Mouse (Mus musculus): Measurements from ENCODE around the gene Fam149a. TPM values are rescaled to one million over a fixed set of nuclear protein-coding genes. Genes with fewer than 3 reads are reported as not detected.

Gene Fam149a
- 12.5 and 15.8 TPM in 2 replicates for polyA plus RNA-seq (2014; fragmentation: Nextera tagmentation; extraction: Ambion mirVana)

GRCm38 (mm10) chr8:45381963-45382347 is at the start of gene Fam149a:
Fam149a (minus strand) TSS chr8:45382291.
- Histone ChIP-seq H3K36me3 (ENCODE audit: control insufficient read depth, insufficient read depth, low read length) (no peaks in the 10 kb centered on the region), H3K9ac (ENCODE audit: low read length) (peak within 1 kb of the TSS; percentile 22; the same call in 1 of the 2 replicates), H3K27ac (ENCODE audit: low read depth) (no peak within 1 kb of the TSS), H3K4me1 (replicated peaks; ENCODE audit: control insufficient read depth, insufficient read depth, low read length) (no peaks in the 10 kb centered on the region; the same call in 1 of the 2 replicates), H3K4me2 (ENCODE audit: low read length) (peak within 1 kb of the TSS; percentile 79), H3K27me3 (replicated peaks; ENCODE audit: control insufficient read depth, insufficient read depth, low read length) (peaks cover 7% of the 10 kb centered on the region; the same call in 1 of the 2 replicates), H3K9me3 (ENCODE audit: control insufficient read depth, low read length) (no peaks in the 10 kb centered on the region), H3K4me3 (ENCODE audit: low read depth, low read length) (peak within 1 kb of the TSS; percentile 30)
- DNase-seq (ENCODE audit: low spot score) (peak; percentile 59), ATAC-seq (replicated peaks; ENCODE audit: low FRiP score, low TSS enrichment, low read depth) (no peak)
- 4% methylated on average over 6 of the region's 6 CpGs for WGBS

GRCm38 (mm10) chr8:45420151-45420550 is 38.1 kb upstream of the Fam149a start:
- DNase-seq (ENCODE audit: low spot score), result no peak
- H3K27me3 ChIP-seq (replicated peaks; ENCODE audit: control insufficient read depth, insufficient read depth, low read length), result no peaks in the 10 kb centered on the region
- H3K4me3 ChIP-seq (ENCODE audit: low read depth, low read length), result no peak overlapping the region
- no peak for ATAC-seq (replicated peaks; ENCODE audit: low FRiP score, low TSS enrichment, low read depth)
- WGBS, result 88% methylated on average over 7 of the region's 7 CpGs
- H3K9ac ChIP-seq (ENCODE audit: low read length), result no peak overlapping the region
- H3K9me3 ChIP-seq (ENCODE audit: control insufficient read depth, low read length), result no peaks in the 10 kb centered on the region
- no peak overlapping the region for H3K4me2 ChIP-seq (ENCODE audit: low read length)
- no peaks in the 10 kb centered on the region for H3K4me1 ChIP-seq (replicated peaks; ENCODE audit: control insufficient read depth, insufficient read depth, low read length)
- H3K36me3 ChIP-seq (ENCODE audit: control insufficient read depth, insufficient read depth, low read length), result no peaks in the 10 kb centered on the region
- H3K27ac ChIP-seq (ENCODE audit: low read depth), result no peak overlapping the region

- Histone ChIP-seq H3K36me3 (ENCODE audit: control insufficient read depth, insufficient read depth, low read length) (no peaks in the 10 kb centered on the region), H3K4me2 (ENCODE audit: low read length) (no peak overlapping the region), H3K27ac (ENCODE audit: low read depth) (no peak overlapping the region), H3K27me3 (replicated peaks; ENCODE audit: control insufficient read depth, insufficient read depth, low read length) (no peaks in the 10 kb centered on the region), H3K9ac (ENCODE audit: low read length) (no peak overlapping the region), H3K4me3 (ENCODE audit: low read depth, low read length) (no peak overlapping the region), H3K4me1 (replicated peaks; ENCODE audit: control insufficient read depth, insufficient read depth, low read length) (0 out of 2 replicates have a peak, but pooled peaks cover 4% of the 10 kb centered on the region), H3K9me3 (ENCODE audit: control insufficient read depth, low read length) (no peaks in the 10 kb centered on the region)
- WGBS, result 87% methylated on average over 7 of the region's 7 CpGs
- DNase-seq (ENCODE audit: low spot score), result no peak
- ATAC-seq (replicated peaks; ENCODE audit: low FRiP score, low TSS enrichment, low read depth), result no peak
Observed at GRCm38 (mm10) chr8:45414965-45415364, 32.9 kb upstream of the Fam149a start.

- WGBS, result 62% methylated on average over 2 of the region's 2 CpGs
- peak within 1 kb of the TSS; percentile 52 for H3K4me2 ChIP-seq (ENCODE audit: low read length)
- no peaks in the 10 kb centered on the region for H3K9me3 ChIP-seq (ENCODE audit: control insufficient read depth, low read length)
- DNase-seq (ENCODE audit: low spot score) (no peak), ATAC-seq (replicated peaks; ENCODE audit: low FRiP score, low TSS enrichment, low read depth) (0 out of 2 replicates have a peak, but pooled peaks have one; percentile 12)
- H3K36me3 ChIP-seq (ENCODE audit: control insufficient read depth, insufficient read depth, low read length), result no peaks in the 10 kb centered on the region
- H3K9ac ChIP-seq (ENCODE audit: low read length), result peak within 1 kb of the TSS; percentile 31
- H3K4me3 ChIP-seq (ENCODE audit: low read depth, low read length), result peak within 1 kb of the TSS; percentile 36
- H3K4me1 ChIP-seq (replicated peaks; ENCODE audit: control insufficient read depth, insufficient read depth, low read length), result 0 out of 2 replicates have a peak, but pooled peaks cover 4% of the 10 kb centered on the region
- H3K27ac ChIP-seq (ENCODE audit: low read depth), result peak within 1 kb of the TSS; percentile 44
- no peaks in the 10 kb centered on the region for H3K27me3 ChIP-seq (replicated peaks; ENCODE audit: control insufficient read depth, insufficient read depth, low read length)
Observed at GRCm38 (mm10) chr8:45410882-45411281, 28.8 kb upstream of the Fam149a start, which contains the start of gene Tlr3. Tlr3 (minus strand) TSS chr8:45411080.

- ATAC-seq (replicated peaks; ENCODE audit: low FRiP score, low TSS enrichment, low read depth) (peak; percentile 93), DNase-seq (ENCODE audit: low spot score) (peak; percentile 82)
- WGBS, result 10% methylated on average over 18 of the region's 18 CpGs
- Histone ChIP-seq H3K4me2 (ENCODE audit: low read length) (peak overlapping the region; percentile 52), H3K9ac (ENCODE audit: low read length) (peak overlapping the region; percentile 31), H3K4me3 (ENCODE audit: low read depth, low read length) (peak overlapping the region; percentile 36), H3K27me3 (replicated peaks; ENCODE audit: control insufficient read depth, insufficient read depth, low read length) (no peaks in the 10 kb centered on the region), H3K36me3 (ENCODE audit: control insufficient read depth, insufficient read depth, low read length) (no peaks in the 10 kb centered on the region), H3K27ac (ENCODE audit: low read depth) (peak overlapping the region; percentile 44), H3K9me3 (ENCODE audit: control insufficient read depth, low read length) (no peaks in the 10 kb centered on the region), H3K4me1 (replicated peaks; ENCODE audit: control insufficient read depth, insufficient read depth, low read length) (0 out of 2 replicates have a peak, but pooled peaks cover 4% of the 10 kb centered on the region)
Observed at GRCm38 (mm10) chr8:45410146-45410880, 28.2 kb upstream of the Fam149a start.

- H3K4me3 ChIP-seq (ENCODE audit: low read depth, low read length), result peak overlapping the region; percentile 36
- ATAC-seq (replicated peaks; ENCODE audit: low FRiP score, low TSS enrichment, low read depth) (peak; percentile 27; the same call in 1 of the 2 replicates), DNase-seq (ENCODE audit: low spot score) (no peak)
- peak overlapping the region; percentile 31; the same call in 1 of the 2 replicates for H3K9ac ChIP-seq (ENCODE audit: low read length)
- H3K4me1 ChIP-seq (replicated peaks; ENCODE audit: control insufficient read depth, insufficient read depth, low read length), result 0 out of 2 replicates have a peak, but pooled peaks cover 4% of the 10 kb centered on the region
- H3K9me3 ChIP-seq (ENCODE audit: control insufficient read depth, low read length), result no peaks in the 10 kb centered on the region
- H3K36me3 ChIP-seq (ENCODE audit: control insufficient read depth, insufficient read depth, low read length), result no peaks in the 10 kb centered on the region
- 52% methylated on average over 4 of the region's 4 CpGs for WGBS
- no peaks in the 10 kb centered on the region for H3K27me3 ChIP-seq (replicated peaks; ENCODE audit: control insufficient read depth, insufficient read depth, low read length)
- no peak overlapping the region for H3K27ac ChIP-seq (ENCODE audit: low read depth)
- H3K4me2 ChIP-seq (ENCODE audit: low read length), result peak overlapping the region; percentile 52
Observed at GRCm38 (mm10) chr8:45409702-45410101, 27.6 kb upstream of the Fam149a start.

GRCm38 (mm10) chr8:45383250-45383649 is 1.2 kb upstream of the Fam149a start:
- H3K36me3 ChIP-seq (ENCODE audit: control insufficient read depth, insufficient read depth, low read length), result no peaks in the 10 kb centered on the region
- 59% methylated on average over 1 of the region's 1 CpGs for WGBS
- no peak for ATAC-seq (replicated peaks; ENCODE audit: low FRiP score, low TSS enrichment, low read depth)

GRCm38 (mm10) chr8:45381075-45381962 is 772 bp downstream of the Fam149a start:
- no peak for ATAC-seq (replicated peaks; ENCODE audit: low FRiP score, low TSS enrichment, low read depth)
- DNase-seq (ENCODE audit: low spot score), result peak; percentile 69
- H3K9ac ChIP-seq (ENCODE audit: low read length), result peak overlapping the region; percentile 22; the same call in 1 of the 2 replicates

More at GRCm38 (mm10) chr8:45383250-45383649, 1.2 kb upstream of the Fam149a start:
- H3K27me3 ChIP-seq (replicated peaks; ENCODE audit: control insufficient read depth, insufficient read depth, low read length), result peaks cover 7% of the 10 kb centered on the region; the same call in 1 of the 2 replicates
- no peak for DNase-seq (ENCODE audit: low spot score)
- H3K9ac ChIP-seq (ENCODE audit: low read length), result no peak overlapping the region
- H3K4me1 ChIP-seq (replicated peaks; ENCODE audit: control insufficient read depth, insufficient read depth, low read length), result no peaks in the 10 kb centered on the region; the same call in 1 of the 2 replicates
- H3K4me2 ChIP-seq (ENCODE audit: low read length), result no peak overlapping the region
- H3K9me3 ChIP-seq (ENCODE audit: control insufficient read depth, low read length), result no peaks in the 10 kb centered on the region
- H3K27ac ChIP-seq (ENCODE audit: low read depth), result no peak overlapping the region
- H3K4me3 ChIP-seq (ENCODE audit: low read depth, low read length), result no peak overlapping the region

More at GRCm38 (mm10) chr8:45381075-45381962, 772 bp downstream of the Fam149a start:
- Histone ChIP-seq H3K27me3 (replicated peaks; ENCODE audit: control insufficient read depth, insufficient read depth, low read length) (peaks cover 7% of the 10 kb centered on the region; the same call in 1 of the 2 replicates), H3K4me2 (ENCODE audit: low read length) (peak overlapping the region; percentile 79), H3K4me3 (ENCODE audit: low read depth, low read length) (peak overlapping the region; percentile 30), H3K27ac (ENCODE audit: low read depth) (no peak overlapping the region), H3K4me1 (replicated peaks; ENCODE audit: control insufficient read depth, insufficient read depth, low read length) (no peaks in the 10 kb centered on the region; the same call in 1 of the 2 replicates), H3K36me3 (ENCODE audit: control insufficient read depth, insufficient read depth, low read length) (no peaks in the 10 kb centered on the region), H3K9me3 (ENCODE audit: control insufficient read depth, low read length) (no peaks in the 10 kb centered on the region)
- WGBS, result 4% methylated on average over 38 of the region's 38 CpGs

All from intestine, embryonic 14.5 days (tissue).